Mouse (Mus musculus): ENCODE data around the gene Nck2. TPM values are rescaled to one million over a fixed set of nuclear protein-coding genes. Genes with fewer than 3 reads are reported as not detected.

Gene Nck2
- polyA plus RNA-seq, 1 experiment = 18.4 TPM

DNA sequence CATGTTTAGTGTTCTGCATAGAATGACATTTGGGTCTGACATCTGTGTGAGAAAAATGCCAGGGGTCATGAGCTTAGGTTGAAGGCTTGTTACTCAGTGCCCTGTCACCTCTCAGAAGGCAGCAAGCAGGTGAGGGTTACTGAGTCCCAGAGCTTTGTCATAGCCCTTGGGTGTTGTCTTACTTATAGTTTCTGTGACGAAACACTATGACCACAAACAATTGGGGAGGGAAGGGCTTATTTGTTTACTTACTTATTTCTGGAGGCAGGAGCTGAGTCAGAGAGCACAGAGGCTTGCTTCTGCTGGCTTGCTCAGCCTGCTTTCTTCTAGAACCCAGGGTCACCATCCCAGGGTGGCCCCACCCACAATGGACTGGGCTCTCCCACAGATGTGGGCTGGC is 6.4 kb downstream of the Nck2 start:
- TF ChIP-seq MYOD1 (IDR thresholded peaks at IDR 0.05; ENCODE audit: control insufficient read depth in 1 of 3, insufficient read length in 2 of 3, low read depth in 2 of 3) = no peak
- no peak for TF ChIP-seq USF1 (IDR thresholded peaks at IDR 0.05; ENCODE audit: low read depth)
- TF ChIP-seq POLR2AphosphoS2 (IDR thresholded peaks at IDR 0.05; ENCODE audit: insufficient read length, low read depth) = no peak
- TF ChIP-seq POLR2A (IDR thresholded peaks at IDR 0.05; ENCODE audit: insufficient read length, low read depth) = no peak
- TF ChIP-seq MYOG (IDR thresholded peaks at IDR 0.05; ENCODE audit: control insufficient read depth in 1 of 3, insufficient read depth in 1 of 3, insufficient read length in 2 of 3, low read depth in 2 of 3) = no peak
- TF ChIP-seq CEBPB (IDR thresholded peaks at IDR 0.05; ENCODE audit: insufficient read depth, poor library complexity, severe bottlenecking) = no peak
- no peak for TF ChIP-seq E2F4 (IDR thresholded peaks at IDR 0.05; ENCODE audit: insufficient read depth)
- TF ChIP-seq MAX (IDR thresholded peaks at IDR 0.05; ENCODE audit: low read depth) = no peak
- TF ChIP-seq TCF12 (IDR thresholded peaks at IDR 0.05; ENCODE audit: insufficient read depth, poor library complexity, severe bottlenecking) = no peak
- no peak for TF ChIP-seq SRF (IDR thresholded peaks at IDR 0.05; ENCODE audit: control insufficient read depth, insufficient read length, low read depth)
- Histone ChIP-seq H3K79me2 (ENCODE audit: control insufficient read depth, insufficient read depth) (peaks cover 95% of the 10 kb centered on the region), H3K4me3 (no peak overlapping the region), H3ac (ENCODE audit: control insufficient read depth, insufficient read length) (no peak overlapping the region), H3K4me2 (ENCODE audit: low read depth) (no peak overlapping the region), H3K36me3 (ENCODE audit: control insufficient read depth, insufficient read depth) (no peaks in the 10 kb centered on the region), H3K27me3 (ENCODE audit: control insufficient read depth, insufficient read depth, insufficient read length) (no peaks in the 10 kb centered on the region)

DNA sequence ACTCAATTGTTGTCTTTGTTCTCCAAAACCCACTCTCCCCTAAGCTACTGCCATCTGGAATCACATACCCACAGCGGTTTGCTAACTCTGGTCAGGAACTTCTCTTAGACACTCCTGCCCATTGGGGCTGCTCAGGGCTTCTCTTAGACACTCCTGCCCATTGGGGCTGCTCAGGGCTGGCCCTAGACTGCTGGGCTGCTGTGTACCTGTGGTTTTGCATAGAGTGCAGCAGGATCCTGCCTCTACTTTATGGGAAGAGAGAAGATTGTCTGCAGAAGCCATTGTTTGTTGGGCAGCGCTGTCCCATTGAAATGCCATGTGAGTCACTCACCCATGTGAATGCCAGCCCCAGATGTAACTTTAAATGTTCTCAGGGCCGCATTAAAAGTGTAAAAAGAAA is 9.3 kb downstream of the Nck2 start:
- TF ChIP-seq SRF (IDR thresholded peaks at IDR 0.05; ENCODE audit: control insufficient read depth, insufficient read length, low read depth) = no peak
- TF ChIP-seq MAX (IDR thresholded peaks at IDR 0.05; ENCODE audit: low read depth) = no peak
- no peak for TF ChIP-seq POLR2AphosphoS2 (IDR thresholded peaks at IDR 0.05; ENCODE audit: insufficient read length, low read depth)
- no peak for TF ChIP-seq TCF12 (IDR thresholded peaks at IDR 0.05; ENCODE audit: insufficient read depth, poor library complexity, severe bottlenecking)
- no peak for TF ChIP-seq USF1 (IDR thresholded peaks at IDR 0.05; ENCODE audit: low read depth)
- TF ChIP-seq POLR2A (IDR thresholded peaks at IDR 0.05; ENCODE audit: insufficient read length, low read depth) = no peak
- TF ChIP-seq MYOG (IDR thresholded peaks at IDR 0.05; ENCODE audit: control insufficient read depth in 1 of 3, insufficient read depth in 1 of 3, insufficient read length in 2 of 3, low read depth in 2 of 3) = no peak
- TF ChIP-seq REST (IDR thresholded peaks at IDR 0.05; ENCODE audit: insufficient read depth, insufficient read length) = no peak
- no peak for TF ChIP-seq CEBPB (IDR thresholded peaks at IDR 0.05; ENCODE audit: insufficient read depth, poor library complexity, severe bottlenecking)
- H3K4me2 ChIP-seq (ENCODE audit: low read depth) = no peak overlapping the region
- no peak overlapping the region for H3K4me3 ChIP-seq
- H3K36me3 ChIP-seq (ENCODE audit: control insufficient read depth, insufficient read depth) = no peaks in the 10 kb centered on the region
- no peak overlapping the region for H3ac ChIP-seq (ENCODE audit: control insufficient read depth, insufficient read length)
- no peaks in the 10 kb centered on the region for H3K27me3 ChIP-seq (ENCODE audit: control insufficient read depth, insufficient read depth, insufficient read length)
- peaks cover 98% of the 10 kb centered on the region for H3K79me2 ChIP-seq (ENCODE audit: control insufficient read depth, insufficient read depth)

- no peak overlapping the region for H3ac ChIP-seq (ENCODE audit: control insufficient read depth, insufficient read length)
- peaks cover 100% of the 10 kb centered on the region for H3K79me2 ChIP-seq (ENCODE audit: control insufficient read depth, insufficient read depth)
- H3K27me3 ChIP-seq (ENCODE audit: control insufficient read depth, insufficient read depth, insufficient read length) = no peaks in the 10 kb centered on the region
- no peak overlapping the region for H3K4me3 ChIP-seq
- no peak overlapping the region for H3K4me2 ChIP-seq (ENCODE audit: low read depth)
- no peaks in the 10 kb centered on the region for H3K36me3 ChIP-seq (ENCODE audit: control insufficient read depth, insufficient read depth)
- TF ChIP-seq CEBPB (IDR thresholded peaks at IDR 0.05; ENCODE audit: insufficient read depth, poor library complexity, severe bottlenecking) = no peak
- TF ChIP-seq MAX (IDR thresholded peaks at IDR 0.05; ENCODE audit: low read depth) = no peak
Observed at GRCm38 (mm10) chr1:43454741-43455140, 10.4 kb downstream of the Nck2 start.

GRCm38 (mm10) chr1:43455196-43455595 is 10.8 kb downstream of the Nck2 start:
- Histone ChIP-seq H3K4me2 (ENCODE audit: low read depth) (no peak overlapping the region), H3K79me2 (ENCODE audit: control insufficient read depth, insufficient read depth) (peaks cover 100% of the 10 kb centered on the region), H3ac (ENCODE audit: control insufficient read depth, insufficient read length) (no peak overlapping the region), H3K36me3 (ENCODE audit: control insufficient read depth, insufficient read depth) (no peaks in the 10 kb centered on the region), H3K27me3 (ENCODE audit: control insufficient read depth, insufficient read depth, insufficient read length) (no peaks in the 10 kb centered on the region), H3K4me3 (no peak overlapping the region)
- TF ChIP-seq POLR2A (IDR thresholded peaks at IDR 0.05; ENCODE audit: insufficient read length, low read depth) (no peak), CEBPB (IDR thresholded peaks at IDR 0.05; ENCODE audit: insufficient read depth, poor library complexity, severe bottlenecking) (no peak), REST (IDR thresholded peaks at IDR 0.05; ENCODE audit: insufficient read depth, insufficient read length) (no peak), TCF3 (IDR thresholded peaks at IDR 0.05; ENCODE audit: insufficient read length, low read depth) (no peak), MAX (IDR thresholded peaks at IDR 0.05; ENCODE audit: low read depth) (no peak), MYOD1 (IDR thresholded peaks at IDR 0.05; ENCODE audit: control insufficient read depth in 1 of 3, insufficient read length in 2 of 3, low read depth in 2 of 3) (no peak), SRF (IDR thresholded peaks at IDR 0.05; ENCODE audit: control insufficient read depth, insufficient read length, low read depth) (no peak), USF1 (IDR thresholded peaks at IDR 0.05; ENCODE audit: low read depth) (no peak), POLR2AphosphoS2 (IDR thresholded peaks at IDR 0.05; ENCODE audit: insufficient read length, low read depth) (no peak), E2F4 (IDR thresholded peaks at IDR 0.05; ENCODE audit: insufficient read depth) (no peak), TCF12 (IDR thresholded peaks at IDR 0.05; ENCODE audit: insufficient read depth, poor library complexity, severe bottlenecking) (no peak), MYOG (IDR thresholded peaks at IDR 0.05; ENCODE audit: control insufficient read depth in 1 of 3, insufficient read depth in 1 of 3, insufficient read length in 2 of 3, low read depth in 2 of 3) (no peak)

DNA sequence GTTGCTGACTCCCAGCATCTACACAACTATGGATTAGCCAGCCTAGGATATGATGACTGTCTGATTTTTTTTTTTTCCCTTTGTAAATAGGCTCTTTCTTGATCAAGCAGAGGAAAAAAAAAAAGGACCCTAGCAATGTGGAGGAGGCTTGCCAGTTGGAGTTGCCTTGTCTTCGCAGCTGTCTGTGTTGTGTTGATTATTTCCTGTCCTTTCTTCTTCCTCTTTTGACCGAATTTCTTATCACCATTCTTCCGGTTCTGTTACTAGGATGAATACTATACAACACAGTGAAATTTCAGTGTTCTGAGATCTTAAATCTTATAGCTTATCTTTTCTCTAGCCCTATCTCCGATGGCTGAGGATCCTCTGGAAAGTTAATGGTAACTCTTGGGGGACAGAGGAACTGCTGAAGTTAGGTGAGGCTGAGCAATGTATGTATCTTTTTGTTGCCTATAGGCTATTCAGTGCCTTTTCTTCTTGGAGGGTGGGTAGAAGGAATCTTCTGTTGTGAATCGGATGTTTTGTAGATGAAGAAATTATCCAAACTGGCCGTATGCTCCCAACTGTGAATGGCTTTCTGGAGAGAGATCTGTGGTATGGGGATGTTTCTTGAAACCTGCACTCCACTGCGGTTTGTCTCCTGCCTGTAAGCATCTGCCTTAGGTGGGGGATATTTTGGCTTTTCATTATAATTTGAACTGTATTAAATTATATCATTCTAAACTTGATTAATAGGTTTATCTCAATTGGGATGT is 12.8 kb downstream of the Nck2 start:
- H3K36me3 ChIP-seq (ENCODE audit: control insufficient read depth, insufficient read depth) = no peaks in the 10 kb centered on the region
- H3K79me2 ChIP-seq (ENCODE audit: control insufficient read depth, insufficient read depth) = peaks cover 91% of the 10 kb centered on the region
- no peak overlapping the region for H3K4me3 ChIP-seq
- TF ChIP-seq MAX (IDR thresholded peaks at IDR 0.05; ENCODE audit: low read depth) = no peak
- TF ChIP-seq MYOG (IDR thresholded peaks at IDR 0.05; ENCODE audit: control insufficient read depth in 1 of 3, insufficient read depth in 1 of 3, insufficient read length in 2 of 3, low read depth in 2 of 3) = no peak
- H3ac ChIP-seq (ENCODE audit: control insufficient read depth, insufficient read length) = no peak overlapping the region
- no peaks in the 10 kb centered on the region for H3K27me3 ChIP-seq (ENCODE audit: control insufficient read depth, insufficient read depth, insufficient read length)
- H3K4me2 ChIP-seq (ENCODE audit: low read depth) = no peak overlapping the region

Measured in myocyte (in vitro differentiated cells).